Mouse (Mus musculus) mammary gland, adult 2 months (tissue): ENCODE measurements around the gene Zfp318. TPM values are rescaled to one million over a fixed set of nuclear protein-coding genes. Genes with fewer than 3 reads are reported as not detected.

Experiments used
- polyA plus RNA-seq: library from polyadenylated mRNA; depleted of rRNA; stranded (reverse); fragments of >200 nt; gene quantifications from 2 replicates; pipeline ENCODE4 v1.2.3, GENCODE M21; 2012; ENCODE audit warnings: low replicate concordance; rRNA removed

The Zfp318 gene
- 26.3 and 34.3 TPM in 2 replicates for polyA plus RNA-seq

DNA sequence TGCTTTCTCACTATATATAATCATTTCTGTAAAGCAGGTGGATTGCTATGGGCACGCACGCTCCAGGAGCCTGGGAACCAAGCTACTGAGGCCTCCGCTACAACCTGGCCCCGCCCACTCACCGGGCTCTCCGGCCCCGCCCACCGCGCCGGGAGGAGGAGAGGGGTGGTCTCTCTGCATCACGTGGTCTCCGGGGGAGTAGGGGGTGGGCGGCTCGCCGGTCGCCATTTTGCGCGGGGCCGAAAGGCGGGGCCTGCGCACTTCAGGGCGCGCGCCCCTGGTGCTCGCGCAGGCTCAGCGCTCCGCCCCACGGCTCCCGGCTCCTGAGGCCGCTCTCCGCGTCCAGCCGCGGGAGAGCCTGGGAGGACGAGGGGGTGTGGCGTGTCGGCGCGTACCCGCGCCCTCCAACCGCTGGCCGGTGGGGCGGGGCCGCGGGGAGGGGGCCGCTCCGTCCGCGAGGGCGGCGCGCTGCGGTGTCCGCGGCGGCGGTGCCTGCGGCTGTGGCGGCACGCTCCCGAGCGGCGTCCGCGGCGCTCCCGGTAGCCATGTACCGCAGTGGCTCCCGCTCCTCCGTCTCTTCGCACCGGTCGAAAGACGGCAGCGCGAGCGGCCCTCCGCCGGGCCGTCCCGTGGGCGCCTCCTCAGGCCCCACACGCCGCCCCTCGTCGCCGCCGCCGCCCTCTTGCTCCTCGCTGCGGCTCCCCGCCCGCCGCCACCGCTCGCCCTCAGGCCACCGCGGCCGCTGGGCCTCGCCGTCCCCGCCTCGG lies at the start of gene Zfp318:
TSS of gene Zfp318 (plus strand) at position 438 of the 767 bp plus-strand sequence.

DNA sequence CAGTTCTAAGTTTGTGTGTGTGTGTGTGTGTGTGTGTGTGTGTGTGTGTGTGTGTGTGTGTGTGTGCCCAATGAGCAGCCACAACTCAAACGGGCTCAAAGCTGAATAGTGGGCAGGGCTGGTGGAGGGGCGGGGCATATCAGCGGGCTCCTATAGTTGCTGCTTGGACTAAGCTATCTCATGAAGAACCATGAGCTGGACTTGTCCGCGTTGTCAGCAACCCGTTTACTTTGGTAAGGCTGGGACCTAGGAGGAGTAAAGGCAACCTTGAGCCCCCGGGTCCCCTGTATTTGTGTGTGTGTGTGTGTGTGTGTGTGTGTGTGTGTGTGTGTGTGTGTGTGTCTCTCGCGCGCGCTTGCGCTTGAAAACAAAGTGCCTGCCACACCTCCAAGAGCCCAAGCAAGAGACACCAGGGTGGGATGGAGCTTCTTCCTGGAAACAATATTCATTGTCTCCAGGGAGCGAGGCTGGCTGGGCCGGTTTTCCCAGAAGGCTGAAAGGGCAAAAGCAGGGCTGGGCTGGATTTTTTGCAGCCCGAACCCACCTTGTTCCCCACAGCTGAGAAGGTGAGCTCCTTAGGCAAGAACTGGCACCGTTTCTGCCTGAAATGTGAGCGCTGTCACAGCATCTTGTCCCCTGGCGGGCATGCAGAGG lies 45.4 kb downstream of the Zfp318 start, which contains the start of gene Crip3:
TSS of gene Crip3 (plus strand) at position 166 of the 654 bp plus-strand sequence.

DNA sequence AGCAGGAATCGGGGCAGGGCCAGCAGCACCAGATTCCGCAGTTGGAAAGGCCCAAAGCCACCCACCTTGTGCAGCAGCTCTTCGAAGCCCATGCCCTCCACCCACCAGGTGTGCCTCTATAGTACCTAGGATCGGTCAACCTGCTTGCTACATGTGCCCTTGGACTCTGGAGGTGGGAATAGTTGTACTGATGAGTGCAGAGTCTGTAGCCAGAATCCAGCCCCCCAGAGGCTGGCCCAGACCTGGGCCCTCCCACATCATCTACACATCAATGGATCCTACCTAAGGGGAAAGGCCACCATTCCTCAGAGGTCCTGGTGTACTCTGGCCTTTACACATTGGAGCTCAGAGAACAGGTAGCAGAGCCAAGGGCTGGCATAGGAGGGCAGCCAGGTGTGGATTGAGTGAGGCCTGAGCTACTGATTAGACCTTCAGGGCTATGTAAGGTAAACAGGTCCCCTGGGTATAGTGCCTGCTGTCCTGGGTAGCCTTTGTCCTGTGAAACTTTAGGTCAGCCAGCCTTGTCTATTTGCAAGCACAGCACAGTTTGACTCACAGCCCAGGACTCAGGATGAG lies 54.9 kb downstream of the Zfp318 start, which contains the start of gene Slc22a7:
TSS of gene Slc22a7 (minus strand) at position 160 of the 576 bp plus-strand sequence.

Other genes with a start within 250 kb of the Zfp318 start
- gene Rsph9, start 239.5 kb upstream of the Zfp318 start, polyA plus RNA-seq: 5.0 and 6.8 TPM in 2 replicates
- 15.7 and 17.7 TPM in 2 replicates for gene Mad2l1bp, start 230.2 kb upstream of the Zfp318 start, polyA plus RNA-seq
- 130 and 159 TPM in 2 replicates for gene Gtpbp2, start 222.7 kb upstream of the Zfp318 start, polyA plus RNA-seq
- gene Polh, start 181.1 kb upstream of the Zfp318 start, polyA plus RNA-seq: 5.6 and 7.7 TPM in 2 replicates
- gene Xpo5, start 180.9 kb upstream of the Zfp318 start, polyA plus RNA-seq: 17.5 and 23.7 TPM in 2 replicates
- 30.8 and 44.5 TPM in 2 replicates for gene Polr1c, start 135.7 kb upstream of the Zfp318 start, polyA plus RNA-seq
- 286 and 320 TPM in 2 replicates for gene Yipf3, start 135.7 kb upstream of the Zfp318 start, polyA plus RNA-seq
- 1.2 and 2.9 TPM in 2 replicates for gene Lrrc73, start 130.2 kb upstream of the Zfp318 start, polyA plus RNA-seq
- 38.5 and 59.6 TPM in 2 replicates for gene Tjap1, start 100.7 kb upstream of the Zfp318 start, polyA plus RNA-seq
- 1.8 and 2.0 TPM in 2 replicates for gene Dlk2, start 86.3 kb upstream of the Zfp318 start, polyA plus RNA-seq
- 22.9 and 27.6 TPM in 2 replicates for gene Abcc10, start 55.4 kb upstream of the Zfp318 start, polyA plus RNA-seq
- gene Crip3, start 45.2 kb downstream of the Zfp318 start, polyA plus RNA-seq: 5.5 and 15.0 TPM in 2 replicates
- 0.41 TPM in 1 of 2 replicates, not detected in the other for gene Slc22a7, start 54.7 kb downstream of the Zfp318 start, polyA plus RNA-seq
- 0.33 and 0.61 TPM in 2 replicates for gene Ttbk1, start 103.9 kb downstream of the Zfp318 start, polyA plus RNA-seq
- gene Dnph1, start 113.0 kb downstream of the Zfp318 start, polyA plus RNA-seq: 1.5 and 2.5 TPM in 2 replicates
- gene Cul9, start 162.7 kb downstream of the Zfp318 start, polyA plus RNA-seq: 28.6 and 40.6 TPM in 2 replicates
- gene Srf, start 172.4 kb downstream of the Zfp318 start, polyA plus RNA-seq: 176 and 261 TPM in 2 replicates
- 14.6 and 22.5 TPM in 2 replicates for gene Ptk7, start 245.8 kb downstream of the Zfp318 start, polyA plus RNA-seq